In genomic region chr16:92245909-92246308, GRCm38 (mm10) we compare ENCODE assay signal across 31 mouse cellular contexts. TPM values are rescaled to one million over a fixed set of nuclear protein-coding genes. Genes with fewer than 3 reads are reported as not detected.
DNase-seq lines count a peak whose midpoint lies in the region; ATAC-seq and TF ChIP-seq lines count a peak whose summit lies in the region.
"Had no signal": no experiment of that assay in that cellular context is flagged by ENCODE, and none has a peak within 500 bp of the region (broad histone marks: within the 10 kb centered on the region; RNA-seq: fewer than 3 reads in every experiment).

No protein-coding gene starts in this region.

- no peaks in the 10 kb centered on the region; the same call in 1 of the 2 replicates for H3K4me1 ChIP-seq in liver, adult 2 months (ENCODE audit: control insufficient read depth, insufficient read depth, low read length)
- no peaks in the 10 kb centered on the region for H3K4me1 ChIP-seq in liver, embryonic 11.5 days (replicated peaks; ENCODE audit: control insufficient read depth, insufficient read depth, low read length)
- no peaks in the 10 kb centered on the region for H3K4me1 ChIP-seq in intestine, embryonic 16.5 days (ENCODE audit: control insufficient read depth, insufficient read depth, low read length)
- no peaks in the 10 kb centered on the region for H3K4me1 ChIP-seq in midbrain, embryonic 14.5 days (ENCODE audit: control insufficient read depth, insufficient read depth, low read length)
- H3K4me1 ChIP-seq: forebrain, embryonic 12.5 days; hindbrain, embryonic 15.5 days; limb, embryonic 13.5 days; liver, embryonic 15.5 days; midbrain, embryonic 12.5 days had no signal

- H3K79me2 ChIP-seq in liver, adult 2 months (ENCODE audit: control insufficient read depth, insufficient read depth, low read length) = no peaks in the 10 kb centered on the region

- H3K9me3 ChIP-seq in liver, embryonic 11.5 days (ENCODE audit: control insufficient read depth, low read length) = no peaks in the 10 kb centered on the region
- H3K9me3 ChIP-seq in intestine, embryonic 16.5 days (ENCODE audit: control insufficient read depth, low read length) = no peaks in the 10 kb centered on the region
- no peaks in the 10 kb centered on the region for H3K9me3 ChIP-seq in midbrain, embryonic 14.5 days (ENCODE audit: control insufficient read depth, low read length)
- H3K9me3 ChIP-seq: embryonic facial prominence, embryonic 13.5 days; forebrain, embryonic 12.5 days; heart, embryonic 15.5 days; hindbrain, embryonic 15.5 days; limb, embryonic 13.5 days; liver, embryonic 15.5 days; midbrain, embryonic 12.5 days had no signal

- H3K4me2 ChIP-seq in liver, embryonic 11.5 days = no peak overlapping the region
- H3K4me2 ChIP-seq in intestine, embryonic 16.5 days (ENCODE audit: low read depth, low read length) = no peak overlapping the region
- H3K4me2 ChIP-seq in midbrain, embryonic 14.5 days (ENCODE audit: low read length) = no peak overlapping the region
- H3K4me2 ChIP-seq: embryonic facial prominence, embryonic 13.5 days; forebrain, embryonic 12.5 days; heart, embryonic 15.5 days; hindbrain, embryonic 15.5 days; limb, embryonic 13.5 days; liver, embryonic 15.5 days; midbrain, embryonic 12.5 days had no signal

- TF ChIP-seq POLR2A in liver, adult 2 months (IDR thresholded peaks at IDR 0.05; ENCODE audit: extremely low read depth, insufficient read depth, low read length) = no peak

- DNase-seq in liver, adult 2 months (ENCODE audit: extremely low read depth, low read depth, low spot score) = peak; percentile 14
- no peak for DNase-seq in liver, embryonic 11.5 days (ENCODE audit: low spot score)
- DNase-seq in lung, postnatal 10 days = peak; percentile 51
- DNase-seq in midbrain, embryonic 14.5 days = no peak
- DNase-seq in spleen, postnatal 10 days (ENCODE audit: low spot score in 2 of 2) = no peak
- DNase-seq in adrenal gland, postnatal 25 days = no peak
- DNase-seq: adrenal gland, adult 8-10 months; cerebellum, adult 2 months; cerebellum, postnatal 25 days; embryo, embryonic 11 days; gastrocnemius, adult 2 months; heart, postnatal 4 days; kidney, postnatal 4 days; retina, postnatal 1 day; right cerebral cortex, postnatal 25 days; spleen, adult 18-20 months; thymus, postnatal 25 days had no signal

- H3K27ac ChIP-seq in liver, adult 2 months (replicated peaks; ENCODE audit: insufficient read depth, low read depth, low read length) = no peak overlapping the region
- H3K27ac ChIP-seq in liver, embryonic 11.5 days (ENCODE audit: low read depth, low read length) = no peak overlapping the region
- no peak overlapping the region for H3K27ac ChIP-seq in intestine, embryonic 16.5 days (ENCODE audit: low read length)
- no peak overlapping the region for H3K27ac ChIP-seq in midbrain, embryonic 14.5 days (replicated peaks; ENCODE audit: low read depth, low read length)
- H3K27ac ChIP-seq: embryonic facial prominence, embryonic 13.5 days; forebrain, embryonic 12.5 days; gastrocnemius, adult 2 months; heart, embryonic 15.5 days; hindbrain, embryonic 15.5 days; limb, embryonic 13.5 days; liver, embryonic 15.5 days; midbrain, embryonic 12.5 days had no signal

- no peaks in the 10 kb centered on the region for H3K27me3 ChIP-seq in liver, adult 2 months (ENCODE audit: control insufficient read depth, insufficient read depth, low read length)
- no peaks in the 10 kb centered on the region for H3K27me3 ChIP-seq in liver, embryonic 11.5 days (replicated peaks; ENCODE audit: control insufficient read depth, insufficient read depth, low read length)
- no peaks in the 10 kb centered on the region for H3K27me3 ChIP-seq in intestine, embryonic 16.5 days (replicated peaks; ENCODE audit: control insufficient read depth, insufficient read depth, low read length)
- no peaks in the 10 kb centered on the region for H3K27me3 ChIP-seq in midbrain, embryonic 14.5 days (ENCODE audit: control insufficient read depth, insufficient read depth, low read length)
- H3K27me3 ChIP-seq: forebrain, embryonic 12.5 days; heart, embryonic 15.5 days; hindbrain, embryonic 15.5 days; limb, embryonic 13.5 days; liver, embryonic 15.5 days; midbrain, embryonic 12.5 days; Patski had no signal

- 48% methylated on average over 2 of the region's 2 CpGs for WGBS in liver, adult 2 months
- 26% methylated on average over 2 of the region's 2 CpGs for WGBS in liver, embryonic 11.5 days
- WGBS in intestine, embryonic 16.5 days = 40% methylated on average over 2 of the region's 2 CpGs
- 46% methylated on average over 2 of the region's 2 CpGs for WGBS in midbrain, embryonic 14.5 days

- no peak overlapping the region for H3K4me3 ChIP-seq in liver, adult 2 months (ENCODE audit: insufficient read depth, low read depth, low read length)
- no peak overlapping the region for H3K4me3 ChIP-seq in liver, embryonic 11.5 days (ENCODE audit: low read depth, low read length)
- H3K4me3 ChIP-seq in intestine, embryonic 16.5 days (ENCODE audit: low read length) = no peak overlapping the region
- no peak overlapping the region for H3K4me3 ChIP-seq in midbrain, embryonic 14.5 days (replicated peaks; ENCODE audit: low read depth, low read length)
- H3K4me3 ChIP-seq: embryonic facial prominence, embryonic 13.5 days; erythroblast, embryonic 14.5 days; forebrain, embryonic 12.5 days; gastrocnemius, adult 2 months; heart, embryonic 15.5 days; hindbrain, embryonic 15.5 days; limb, embryonic 13.5 days; liver, embryonic 15.5 days; midbrain, embryonic 12.5 days had no signal

- no peak for ATAC-seq in liver, embryonic 11.5 days (replicated peaks; ENCODE audit: low FRiP score)
- ATAC-seq in intestine, embryonic 16.5 days = peak; percentile 73
- ATAC-seq in midbrain, embryonic 14.5 days (ENCODE audit: low FRiP score, low TSS enrichment) = no peak
- ATAC-seq: activated CD4-positive, CD25-positive, alpha-beta regulatory T cell, adult 4 months; Patski had no signal

- TF ChIP-seq CTCF in liver, adult 2 months (IDR thresholded peaks at IDR 0.05; ENCODE audit: low read depth, low read length) = no peak

- no peaks in the 10 kb centered on the region for H3K36me3 ChIP-seq in liver, adult 2 months (ENCODE audit: control insufficient read depth, insufficient read depth, low read length)
- H3K36me3 ChIP-seq in liver, embryonic 11.5 days (ENCODE audit: control insufficient read depth, insufficient read depth, low read length) = no peaks in the 10 kb centered on the region
- H3K36me3 ChIP-seq in intestine, embryonic 16.5 days (ENCODE audit: control insufficient read depth, insufficient read depth, low read length) = no peaks in the 10 kb centered on the region
- no peaks in the 10 kb centered on the region for H3K36me3 ChIP-seq in midbrain, embryonic 14.5 days (ENCODE audit: control insufficient read depth, insufficient read depth, low read length)
- H3K36me3 ChIP-seq: embryonic facial prominence, embryonic 13.5 days; forebrain, embryonic 12.5 days; heart, embryonic 15.5 days; hindbrain, embryonic 15.5 days; limb, embryonic 13.5 days; liver, embryonic 15.5 days; midbrain, embryonic 12.5 days had no signal

- H3K9ac ChIP-seq in liver, adult 2 months (ENCODE audit: low read depth, low read length) = no peak overlapping the region
- H3K9ac ChIP-seq in liver, embryonic 11.5 days (ENCODE audit: low read depth, low read length) = no peak overlapping the region
- no peak overlapping the region for H3K9ac ChIP-seq in intestine, embryonic 16.5 days (ENCODE audit: low read depth, low read length)
- no peak overlapping the region for H3K9ac ChIP-seq in midbrain, embryonic 14.5 days (replicated peaks; ENCODE audit: low read length)
- H3K9ac ChIP-seq: embryonic facial prominence, embryonic 13.5 days; forebrain, embryonic 12.5 days; heart, embryonic 15.5 days; hindbrain, embryonic 15.5 days; limb, embryonic 13.5 days; liver, embryonic 15.5 days; midbrain, embryonic 12.5 days had no signal

RNA-seq across cellular contexts. Expression of gene Kcne2, which starts 46.3 kb away (rescaled TPM):
- not detected in 2 replicates for total RNA-seq in liver, adult 2 months (2014; rRNA removed)
- polyA plus RNA-seq in liver, adult 2 months (2012; rRNA removed) = not detected in 2 replicates
- polyA plus RNA-seq in liver, embryonic 11.5 days (2014; fragmentation: Nextera tagmentation; extraction: Ambion mirVana) = 0.26 TPM in 1 of 2 replicates, not detected in the other
- polyA plus RNA-seq in intestine, embryonic 16.5 days (2015; fragmentation: Nextera tagmentation; extraction: Ambion mirVana) = 0.10 and 0.21 TPM in 2 replicates
- 0.53 and 3.0 TPM in 2 replicates for polyA plus RNA-seq in midbrain, embryonic 14.5 days (2014; fragmentation: Nextera tagmentation; extraction: Ambion mirVana)
- not detected in 2 replicates for total RNA-seq in adrenal gland, postnatal 25 days (2021)
- total RNA-seq: adrenal gland, adult 8-10 months; gastrocnemius, adult 2 months; gastrocnemius, postnatal 4 days; megakaryocyte, adult 5-6 weeks had no signal
- polyA plus RNA-seq: activated CD4-positive, CD25-positive, alpha-beta regulatory T cell, adult 4 months; erythroblast, embryonic 14.5 days; kidney, embryonic 14.5 days; liver, embryonic 15.5 days; Patski had no signal

RNA-seq across cellular contexts. Expression of gene Smim11, which starts 55.2 kb away (rescaled TPM):
- total RNA-seq in liver, adult 2 months (2014; rRNA removed) = 17.4 and 22.3 TPM in 2 replicates
- 13.6 and 19.2 TPM in 2 replicates for polyA plus RNA-seq in liver, adult 2 months (2012; rRNA removed)
- 106 and 117 TPM in 2 replicates for polyA plus RNA-seq in liver, embryonic 11.5 days (2014; fragmentation: Nextera tagmentation; extraction: Ambion mirVana)
- 98.0 and 101 TPM in 2 replicates for polyA plus RNA-seq in intestine, embryonic 16.5 days (2015; fragmentation: Nextera tagmentation; extraction: Ambion mirVana)
- 71.6 and 75.9 TPM in 2 replicates for polyA plus RNA-seq in midbrain, embryonic 14.5 days (2014; fragmentation: Nextera tagmentation; extraction: Ambion mirVana)
- 72.8 and 74.9 TPM in 2 replicates for total RNA-seq in adrenal gland, postnatal 25 days (2021)

Comparison
In these comparisons a context has a peak if more than half of its experiments do, and no peak if none do; other contexts are left out.
1. DNase-seq: peak in liver, adult 2 months (single experiment) and lung, postnatal 10 days (single experiment); none in liver, embryonic 11.5 days (single experiment), midbrain, embryonic 14.5 days (single experiment), spleen, postnatal 10 days (0 of 2) and adrenal gland, postnatal 25 days (single experiment).